Mouse (Mus musculus) erythroblast, embryonic 14.5 days (primary cell): ENCODE measurements around the gene Robo2.

ENCODE experiments used
- GATA1 ChIP-seq: IDR thresholded peaks from 2 replicates; pipeline ENCODE4 v1.6.1; 2012; ENCODE audit warnings: low read length, inconsistent platforms, mixed read lengths
- TAL1 ChIP-seq: IDR thresholded peaks from 3 replicates; pipeline ENCODE4 v1.6.1; 2012; ENCODE audit warnings: low read length, inconsistent platforms, mixed read lengths

GRCm38 (mm10) chr16:74375342-74375940 is 36.2 kb downstream of the Robo2 start:
- TF ChIP-seq GATA1 (no peak), TAL1 (no peak)
